Mouse (Mus musculus) liver, embryonic 14.5 days (tissue): Measurements from ENCODE around the gene Itgax.

Experiments used
- CTCF ChIP-seq: IDR thresholded peaks from 2 replicates; pipeline ENCODE4 v1.5.1; 2016; ENCODE audit warnings: antibody characterized with exemption, low read depth, control low read depth
- EP300 ChIP-seq: IDR thresholded peaks from 2 replicates; pipeline ENCODE4 v1.6.1; 2016; ENCODE audit warnings: antibody characterized with exemption, low read depth

DNA sequence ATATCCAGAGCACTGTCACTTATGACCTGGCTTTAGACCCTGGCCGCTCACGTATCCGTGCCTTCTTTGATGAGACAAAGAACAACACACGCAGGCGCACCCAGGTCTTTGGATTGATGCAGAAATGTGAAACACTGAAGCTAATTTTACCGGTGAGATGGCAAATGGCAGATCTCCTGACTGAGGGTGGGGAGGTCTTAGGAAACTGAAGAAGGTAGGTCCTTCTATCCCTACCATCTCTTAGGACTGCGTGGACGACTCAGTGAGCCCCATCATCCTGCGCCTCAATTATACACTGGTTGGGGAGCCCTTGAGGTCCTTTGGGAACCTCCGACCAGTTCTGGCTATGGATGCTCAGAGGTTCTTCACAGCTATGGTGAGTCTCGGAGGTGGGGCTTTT lies 17.2 kb upstream of the Itgax start:
- no peak for TF ChIP-seq CTCF
- no peak for TF ChIP-seq EP300
